9 mouse cellular contexts compared by ENCODE assay signal in the genomic region with DNA sequence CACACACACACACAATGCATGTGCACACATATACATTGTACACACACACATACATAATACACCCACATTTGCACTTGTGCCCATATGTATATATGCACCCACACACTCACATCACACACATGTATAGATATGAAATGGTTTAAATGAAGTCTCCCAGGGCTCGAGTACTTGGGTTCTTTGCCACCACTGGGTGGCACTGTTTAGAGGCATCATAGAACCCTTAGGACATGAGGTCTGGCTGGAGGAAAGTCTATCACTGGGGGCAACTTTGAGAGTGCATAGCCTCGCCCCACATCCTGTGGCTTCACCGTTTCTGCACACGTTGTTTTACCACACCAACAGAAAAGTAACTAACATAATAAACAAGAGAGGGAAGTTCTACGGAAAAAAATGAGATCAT.
DNase-seq lines count a peak whose midpoint lies in the region; TF ChIP-seq lines count a peak whose summit lies in the region.
"Had no signal": no experiment of that assay in that cellular context is flagged by ENCODE, and none has a peak within 500 bp of the region (broad histone marks: within the 10 kb centered on the region; RNA-seq: fewer than 3 reads in every experiment).

No protein-coding gene starts in this region.

- no peak overlapping the region for H3K4me3 ChIP-seq in E14TG2a.4 (replicated peaks; ENCODE audit: low read length)
- H3K4me3 ChIP-seq: limb, embryonic 15.5 days had no signal

- DNase-seq in heart, postnatal 4 days = peak; percentile 32
- no peak for DNase-seq in heart, adult 8-10 months (ENCODE audit: low spot score)
- DNase-seq in 3T3-L1 (ENCODE audit: low read depth, low spot score) = peak; percentile 56
- DNase-seq in embryo, embryonic 10.5 days (ENCODE audit: low spot score) = peak; percentile 52
- DNase-seq in retina, postnatal 7 days (ENCODE audit: low read depth, low spot score) = peak; percentile 25
- DNase-seq in neural tube, embryonic 10.5 days (ENCODE audit: extremely low spot score, low spot score) = no peak
- DNase-seq in spleen, adult 12 weeks (ENCODE audit: low spot score) = no peak

- H3K36me3 ChIP-seq in E14TG2a.4 (ENCODE audit: insufficient read depth, low read length) = no peaks in the 10 kb centered on the region
- H3K36me3 ChIP-seq: limb, embryonic 15.5 days had no signal

- peaks cover 3% of the 10 kb centered on the region; the same call in 1 of the 2 replicates for H3K9me3 ChIP-seq in E14TG2a.4 (ENCODE audit: low read length)
- H3K9me3 ChIP-seq: limb, embryonic 15.5 days had no signal

- H3K4me1 ChIP-seq in E14TG2a.4 (replicated peaks; ENCODE audit: low read depth, low read length) = no peaks in the 10 kb centered on the region
- H3K4me1 ChIP-seq: limb, embryonic 15.5 days had no signal

- no peaks in the 10 kb centered on the region for H3K27me3 ChIP-seq in E14TG2a.4 (ENCODE audit: insufficient read depth, low read length)
- H3K27me3 ChIP-seq: limb, embryonic 15.5 days had no signal

- peak; percentile 41 for TF ChIP-seq CTCF in E14TG2a.4 (conservative IDR thresholded peaks at IDR 0.05; ENCODE audit: low read length)

Comparison
In these comparisons a context has a peak if more than half of its experiments do, and no peak if none do; other contexts are left out.
1. DNase-seq: peak in heart, postnatal 4 days (single experiment), 3T3-L1 (single experiment), embryo, embryonic 10.5 days (single experiment) and retina, postnatal 7 days (single experiment); none in heart, adult 8-10 months (single experiment), neural tube, embryonic 10.5 days (single experiment) and spleen, adult 12 weeks (single experiment).